Mouse (Mus musculus): ENCODE measurements around the gene Snta1. TPM values are rescaled to one million over a fixed set of nuclear protein-coding genes. Genes with fewer than 3 reads are reported as not detected.

The Snta1 gene
- polyA plus RNA-seq, 1 experiment from 2014 or later = 4.3 TPM

GRCm38 (mm10) chr2:154437191-154437527 lies 29.3 kb upstream of the Snta1 start:
- ATAC-seq = no peak
- Histone ChIP-seq H3K9ac (ENCODE audit: low read depth, low read length) (peak overlapping the region; percentile 100), H3K27me3 (replicated peaks; ENCODE audit: control insufficient read depth, insufficient read depth, low read length) (no peaks in the 10 kb centered on the region), H3K4me3 (ENCODE audit: low read length) (peak overlapping the region; percentile 98), H3K27ac (ENCODE audit: low read length) (peak overlapping the region; percentile 95), H3K9me3 (ENCODE audit: control insufficient read depth, low read length) (no peaks in the 10 kb centered on the region), H3K4me2 (ENCODE audit: low read depth, low read length) (peak overlapping the region; percentile 53), H3K4me1 (ENCODE audit: control insufficient read depth, insufficient read depth, low read length) (peaks cover 12% of the 10 kb centered on the region), H3K36me3 (ENCODE audit: control insufficient read depth, insufficient read depth, low read length) (no peaks in the 10 kb centered on the region)
- 9% methylated on average over 7 of the region's 7 CpGs for WGBS

- H3K27ac ChIP-seq (ENCODE audit: low read length) = peak within 1 kb of the TSS; percentile 95
- no peaks in the 10 kb centered on the region for H3K36me3 ChIP-seq (ENCODE audit: control insufficient read depth, insufficient read depth, low read length)
- no peaks in the 10 kb centered on the region for H3K27me3 ChIP-seq (replicated peaks; ENCODE audit: control insufficient read depth, insufficient read depth, low read length)
- no peaks in the 10 kb centered on the region for H3K9me3 ChIP-seq (ENCODE audit: control insufficient read depth, low read length)
- ATAC-seq = peak; percentile 68
- peaks cover 12% of the 10 kb centered on the region for H3K4me1 ChIP-seq (ENCODE audit: control insufficient read depth, insufficient read depth, low read length)
- under 1% methylated on average over 50 of the region's 70 CpGs for WGBS
- peak within 1 kb of the TSS; percentile 53 for H3K4me2 ChIP-seq (ENCODE audit: low read depth, low read length)
- peak within 1 kb of the TSS; percentile 100 for H3K9ac ChIP-seq (ENCODE audit: low read depth, low read length)
- H3K4me3 ChIP-seq (ENCODE audit: low read length) = peak within 1 kb of the TSS; percentile 98
Observed at GRCm38 (mm10) chr2:154436458-154437190, 28.7 kb upstream of the Snta1 start, which contains the start of gene Cbfa2t2. TSS of gene Cbfa2t2 (plus strand) at chr2:154436481.

GRCm38 (mm10) chr2:154436076-154436457 lies 28.2 kb upstream of the Snta1 start:
- Histone ChIP-seq H3K4me3 (ENCODE audit: low read length) (peak overlapping the region; percentile 98), H3K27ac (ENCODE audit: low read length) (no peak overlapping the region), H3K27me3 (replicated peaks; ENCODE audit: control insufficient read depth, insufficient read depth, low read length) (no peaks in the 10 kb centered on the region), H3K4me2 (ENCODE audit: low read depth, low read length) (peak overlapping the region; percentile 46), H3K4me1 (ENCODE audit: control insufficient read depth, insufficient read depth, low read length) (peaks cover 12% of the 10 kb centered on the region), H3K9ac (ENCODE audit: low read depth, low read length) (peak overlapping the region; percentile 100), H3K9me3 (ENCODE audit: control insufficient read depth, low read length) (no peaks in the 10 kb centered on the region), H3K36me3 (ENCODE audit: control insufficient read depth, insufficient read depth, low read length) (no peaks in the 10 kb centered on the region)
- ATAC-seq = peak; percentile 99
- under 1% methylated on average over 42 of the region's 44 CpGs for WGBS

GRCm38 (mm10) chr2:154434690-154435089 lies 26.8 kb upstream of the Snta1 start:
- ATAC-seq = no peak
- 91% methylated on average over 7 of the region's 7 CpGs for WGBS
- H3K27ac ChIP-seq (ENCODE audit: low read length) = no peak overlapping the region

GRCm38 (mm10) chr2:154433391-154433790 lies 25.5 kb upstream of the Snta1 start:
- Histone ChIP-seq H3K4me1 (ENCODE audit: control insufficient read depth, insufficient read depth, low read length) (peaks cover 12% of the 10 kb centered on the region), H3K9me3 (ENCODE audit: control insufficient read depth, low read length) (no peaks in the 10 kb centered on the region), H3K9ac (ENCODE audit: low read depth, low read length) (no peak overlapping the region), H3K27ac (ENCODE audit: low read length) (no peak overlapping the region; the same call in 1 of the 2 replicates), H3K36me3 (ENCODE audit: control insufficient read depth, insufficient read depth, low read length) (no peaks in the 10 kb centered on the region), H3K4me2 (ENCODE audit: low read depth, low read length) (no peak overlapping the region), H3K27me3 (replicated peaks; ENCODE audit: control insufficient read depth, insufficient read depth, low read length) (no peaks in the 10 kb centered on the region), H3K4me3 (ENCODE audit: low read length) (no peak overlapping the region)
- 50% methylated on average over 3 of the region's 3 CpGs for WGBS
- no peak for ATAC-seq

More at GRCm38 (mm10) chr2:154434690-154435089, 26.8 kb upstream of the Snta1 start:
- Histone ChIP-seq H3K4me3 (ENCODE audit: low read length) (no peak overlapping the region), H3K27me3 (replicated peaks; ENCODE audit: control insufficient read depth, insufficient read depth, low read length) (no peaks in the 10 kb centered on the region), H3K4me2 (ENCODE audit: low read depth, low read length) (no peak overlapping the region), H3K4me1 (ENCODE audit: control insufficient read depth, insufficient read depth, low read length) (peaks cover 12% of the 10 kb centered on the region), H3K9me3 (ENCODE audit: control insufficient read depth, low read length) (no peaks in the 10 kb centered on the region), H3K36me3 (ENCODE audit: control insufficient read depth, insufficient read depth, low read length) (no peaks in the 10 kb centered on the region), H3K9ac (ENCODE audit: low read depth, low read length) (no peak overlapping the region)

- no peaks in the 10 kb centered on the region for H3K27me3 ChIP-seq (replicated peaks; ENCODE audit: control insufficient read depth, insufficient read depth, low read length)
- peaks cover 14% of the 10 kb centered on the region for H3K4me1 ChIP-seq (ENCODE audit: control insufficient read depth, insufficient read depth, low read length)
- no peaks in the 10 kb centered on the region for H3K36me3 ChIP-seq (ENCODE audit: control insufficient read depth, insufficient read depth, low read length)
- no peak overlapping the region for H3K9ac ChIP-seq (ENCODE audit: low read depth, low read length)
- H3K9me3 ChIP-seq (ENCODE audit: control insufficient read depth, low read length) = no peaks in the 10 kb centered on the region
- no peak overlapping the region for H3K4me2 ChIP-seq (ENCODE audit: low read depth, low read length)
- H3K27ac ChIP-seq (ENCODE audit: low read length) = no peak overlapping the region
- ATAC-seq = no peak
- H3K4me3 ChIP-seq (ENCODE audit: low read length) = no peak overlapping the region
- WGBS = 76% methylated on average over 2 of the region's 2 CpGs
Observed at GRCm38 (mm10) chr2:154432696-154433095, 24.8 kb upstream of the Snta1 start.

GRCm38 (mm10) chr2:154430566-154430965 lies 22.7 kb upstream of the Snta1 start:
- no peaks in the 10 kb centered on the region for H3K36me3 ChIP-seq (ENCODE audit: control insufficient read depth, insufficient read depth, low read length)
- H3K9ac ChIP-seq (ENCODE audit: low read depth, low read length) = no peak overlapping the region
- no peak overlapping the region for H3K4me3 ChIP-seq (ENCODE audit: low read length)
- 96% methylated on average over 2 of the region's 2 CpGs for WGBS
- H3K27ac ChIP-seq (ENCODE audit: low read length) = no peak overlapping the region
- no peak overlapping the region for H3K4me2 ChIP-seq (ENCODE audit: low read depth, low read length)
- peaks cover 10% of the 10 kb centered on the region for H3K4me1 ChIP-seq (ENCODE audit: control insufficient read depth, insufficient read depth, low read length)
- no peaks in the 10 kb centered on the region for H3K27me3 ChIP-seq (replicated peaks; ENCODE audit: control insufficient read depth, insufficient read depth, low read length)
- no peaks in the 10 kb centered on the region; the same call in 1 of the 2 replicates for H3K9me3 ChIP-seq (ENCODE audit: control insufficient read depth, low read length)
- ATAC-seq = no peak

- no peaks in the 10 kb centered on the region for H3K27me3 ChIP-seq (replicated peaks; ENCODE audit: control insufficient read depth, insufficient read depth, low read length)
- H3K9me3 ChIP-seq (ENCODE audit: control insufficient read depth, low read length) = no peaks in the 10 kb centered on the region; the same call in 1 of the 2 replicates
- H3K36me3 ChIP-seq (ENCODE audit: control insufficient read depth, insufficient read depth, low read length) = no peaks in the 10 kb centered on the region
- H3K9ac ChIP-seq (ENCODE audit: low read depth, low read length) = peak overlapping the region; percentile 6
- peak overlapping the region; percentile 55 for H3K27ac ChIP-seq (ENCODE audit: low read length)
- 13% methylated on average over 17 of the region's 17 CpGs for WGBS
- H3K4me3 ChIP-seq (ENCODE audit: low read length) = peak overlapping the region; percentile 18
- peaks cover 6% of the 10 kb centered on the region for H3K4me1 ChIP-seq (ENCODE audit: control insufficient read depth, insufficient read depth, low read length)
- H3K4me2 ChIP-seq (ENCODE audit: low read depth, low read length) = peak overlapping the region; percentile 43; the same call in 1 of the 2 replicates
- ATAC-seq = peak; percentile 88
Observed at GRCm38 (mm10) chr2:154427853-154428360, 20.0 kb upstream of the Snta1 start.

GRCm38 (mm10) chr2:154426905-154427852 lies 19.3 kb upstream of the Snta1 start:
- Histone ChIP-seq H3K9me3 (ENCODE audit: control insufficient read depth, low read length) (no peaks in the 10 kb centered on the region; the same call in 1 of the 2 replicates), H3K27ac (ENCODE audit: low read length) (peak overlapping the region; percentile 55), H3K4me2 (ENCODE audit: low read depth, low read length) (peak overlapping the region; percentile 56), H3K36me3 (ENCODE audit: control insufficient read depth, insufficient read depth, low read length) (no peaks in the 10 kb centered on the region), H3K9ac (ENCODE audit: low read depth, low read length) (peak overlapping the region; percentile 62), H3K4me1 (ENCODE audit: control insufficient read depth, insufficient read depth, low read length) (peaks cover 6% of the 10 kb centered on the region), H3K27me3 (replicated peaks; ENCODE audit: control insufficient read depth, insufficient read depth, low read length) (no peaks in the 10 kb centered on the region), H3K4me3 (ENCODE audit: low read length) (peak overlapping the region; percentile 27)
- 51% methylated on average over 11 of the region's 11 CpGs for WGBS
- peak; percentile 38 for ATAC-seq
